Mouse (Mus musculus) G1E (cell line): ENCODE data around the gene Fam92b. TPM values are rescaled to one million over a fixed set of nuclear protein-coding genes. Genes with fewer than 3 reads are reported as not detected.

Experiments used
- ATAC-seq: 2 replicates; pipeline ENCODE4 v1.8.0; 2016; ENCODE audit warnings: mild to moderate bottlenecking; ENCODE audit not compliant: insufficient number of reproducible peaks, poor library complexity, low FRiP score, severe bottlenecking; ENCODE audit errors: extremely low read depth
- DNase-seq: peaks from one replicate; pipeline ENCODE4 v3.0.0; 2012; ENCODE audit warnings: low spot score
- H3K27me3 ChIP-seq: 2 replicates; pipeline ENCODE4 v1.6.1; 2012; ENCODE audit warnings: mild to moderate bottlenecking, low read length, inconsistent platforms; ENCODE audit not compliant: insufficient read depth
- H3K36me3 ChIP-seq: replicated peaks from 2 replicates; pipeline ENCODE3; 2012; ENCODE audit warnings: mild to moderate bottlenecking, inconsistent platforms
- H3K4me1 ChIP-seq: 2 replicates; pipeline ENCODE4 v1.6.1; 2012; ENCODE audit warnings: low read depth, low read length, inconsistent platforms, mixed read lengths; ENCODE audit not compliant: insufficient read depth
- H3K4me3 ChIP-seq: 2 replicates; pipeline ENCODE4 v1.5.1; 2012; ENCODE audit warnings: low read depth, mild to moderate bottlenecking, inconsistent platforms, low read length, moderate library complexity, mixed read lengths
- H3K9me3 ChIP-seq: replicated peaks from 2 replicates; pipeline ENCODE4 v1.6.1; 2012; ENCODE audit warnings: inconsistent platforms
- CTCF ChIP-seq: IDR thresholded peaks from 2 replicates; pipeline ENCODE4 v1.5.1; 2012; ENCODE audit warnings: low read depth, low read length, inconsistent platforms, mixed read lengths
- GATA1 ChIP-seq: IDR thresholded peaks from 2 replicates; pipeline ENCODE4 v1.6.1; 2012; ENCODE audit warnings: borderline replicate concordance, low read length, inconsistent platforms, mixed read lengths
- GATA2 ChIP-seq: IDR thresholded peaks from 2 replicates; pipeline ENCODE4 v1.6.1; 2012; ENCODE audit warnings: low read depth, low read length, inconsistent platforms, borderline replicate concordance
- POLR2AphosphoS5 ChIP-seq: IDR thresholded peaks from 2 replicates; pipeline ENCODE4 v1.6.1; 2012; ENCODE audit warnings: low read depth, low read length, inconsistent platforms; ENCODE audit not compliant: insufficient replicate concordance
- TAL1 ChIP-seq: conservative IDR thresholded peaks from 2 replicates; pipeline ENCODE4 v1.6.1; 2012; ENCODE audit warnings: low read depth, low read length, inconsistent platforms, mixed read lengths
- polyA plus RNA-seq: library from polyadenylated mRNA; stranded (reverse); fragments of >175 nt; gene quantifications from 2 replicates; pipeline ENCODE4 v1.2.3, GENCODE M21; 2012
- total RNA-seq, 2 experiments: library from RNA; stranded (forward) in 1 of 2; stranded (reverse) in 1 of 2; fragments of 200-1000 nt in 1 of 2; fragments of >200 nt in 1 of 2; fragmentation: Nextera tagmentation in 1 of 2; gene quantifications; 2 replicates each; pipeline ENCODE4 v1.2.3; 2014 to 2017

Fam92b gene
- total and polyA plus RNA-seq, 3 experiments, result not detected

DNA sequence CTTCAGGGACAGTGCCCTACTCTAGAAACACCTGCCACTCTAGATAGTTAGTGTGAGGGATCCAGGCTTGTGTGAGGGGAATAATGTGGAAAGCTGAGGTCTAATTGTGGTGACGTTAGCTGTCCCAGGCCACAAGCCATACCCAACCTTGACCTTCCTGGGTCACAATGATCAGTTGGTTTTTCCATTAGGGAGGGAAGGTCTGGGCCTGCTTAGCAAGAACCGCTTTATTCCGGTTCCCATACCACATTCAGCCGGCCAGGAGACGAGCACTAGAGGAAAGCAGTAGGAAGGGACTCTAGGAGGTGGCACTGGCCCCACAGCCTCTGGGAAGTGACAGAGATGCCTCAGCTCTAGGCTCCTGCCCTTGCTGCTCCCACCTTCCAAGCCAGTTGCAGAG, 13.2 kb downstream of the Fam92b start:
- H3K27me3 ChIP-seq, result peaks cover 21% of the 10 kb centered on the region

DNA sequence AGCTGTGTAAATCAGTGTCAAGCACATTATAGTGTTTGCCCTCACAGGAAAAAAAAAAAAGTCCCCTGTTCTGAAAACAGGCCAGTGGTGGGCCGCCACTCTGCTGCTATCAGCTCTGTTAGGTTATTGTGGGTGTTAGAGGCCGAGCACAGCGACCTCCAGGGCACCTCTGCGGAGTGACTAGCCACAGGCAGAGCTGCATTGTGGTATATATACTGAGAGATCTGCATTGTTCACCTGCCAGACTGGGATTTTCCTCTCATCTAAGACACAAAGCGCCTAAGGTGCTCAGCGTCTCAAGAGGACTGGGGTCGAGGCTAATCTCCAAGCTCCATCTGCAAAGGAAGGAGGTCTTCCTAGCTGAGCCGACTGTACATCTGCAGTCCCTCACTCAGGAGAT, 13.9 kb downstream of the Fam92b start:
- no peak overlapping the region for H3K4me3 ChIP-seq
- ATAC-seq (no peak), DNase-seq (no peak)
- H3K4me1 ChIP-seq, result no peaks in the 10 kb centered on the region
- peaks cover 21% of the 10 kb centered on the region for H3K27me3 ChIP-seq
- TF ChIP-seq TAL1 (no peak), GATA2 (no peak), POLR2AphosphoS5 (no peak), GATA1 (no peak), CTCF (no peak)
- no peaks in the 10 kb centered on the region for H3K9me3 ChIP-seq
- no peaks in the 10 kb centered on the region for H3K36me3 ChIP-seq

More for the DNA sequence above, 13.2 kb downstream of the Fam92b start:
- no peaks in the 10 kb centered on the region for H3K9me3 ChIP-seq
- ATAC-seq (no peak), DNase-seq (no peak)
- no peak for TF ChIP-seq CTCF
- no peaks in the 10 kb centered on the region for H3K36me3 ChIP-seq
- no peak overlapping the region for H3K4me3 ChIP-seq
- no peaks in the 10 kb centered on the region for H3K4me1 ChIP-seq

DNA sequence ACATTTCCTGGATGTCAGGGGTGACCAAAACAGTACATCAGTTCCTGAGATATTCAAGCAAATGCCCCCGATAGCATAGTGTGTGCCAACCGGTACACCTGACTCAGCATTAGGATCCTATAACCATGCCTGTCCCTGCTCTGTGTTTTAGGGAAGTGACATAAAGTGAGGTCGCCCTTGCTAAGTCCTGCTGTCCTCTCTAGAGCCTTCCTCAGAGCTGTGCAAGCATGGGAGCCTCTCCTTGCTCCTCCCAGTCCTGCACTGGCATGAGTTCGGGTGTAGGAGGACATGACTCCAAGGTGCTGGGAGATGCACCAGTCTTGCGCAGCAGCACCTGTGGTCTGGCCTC, 14.9 kb downstream of the Fam92b start:
- ATAC-seq, result no peak
- no peaks in the 10 kb centered on the region for H3K36me3 ChIP-seq
- no peaks in the 10 kb centered on the region for H3K9me3 ChIP-seq

DNA sequence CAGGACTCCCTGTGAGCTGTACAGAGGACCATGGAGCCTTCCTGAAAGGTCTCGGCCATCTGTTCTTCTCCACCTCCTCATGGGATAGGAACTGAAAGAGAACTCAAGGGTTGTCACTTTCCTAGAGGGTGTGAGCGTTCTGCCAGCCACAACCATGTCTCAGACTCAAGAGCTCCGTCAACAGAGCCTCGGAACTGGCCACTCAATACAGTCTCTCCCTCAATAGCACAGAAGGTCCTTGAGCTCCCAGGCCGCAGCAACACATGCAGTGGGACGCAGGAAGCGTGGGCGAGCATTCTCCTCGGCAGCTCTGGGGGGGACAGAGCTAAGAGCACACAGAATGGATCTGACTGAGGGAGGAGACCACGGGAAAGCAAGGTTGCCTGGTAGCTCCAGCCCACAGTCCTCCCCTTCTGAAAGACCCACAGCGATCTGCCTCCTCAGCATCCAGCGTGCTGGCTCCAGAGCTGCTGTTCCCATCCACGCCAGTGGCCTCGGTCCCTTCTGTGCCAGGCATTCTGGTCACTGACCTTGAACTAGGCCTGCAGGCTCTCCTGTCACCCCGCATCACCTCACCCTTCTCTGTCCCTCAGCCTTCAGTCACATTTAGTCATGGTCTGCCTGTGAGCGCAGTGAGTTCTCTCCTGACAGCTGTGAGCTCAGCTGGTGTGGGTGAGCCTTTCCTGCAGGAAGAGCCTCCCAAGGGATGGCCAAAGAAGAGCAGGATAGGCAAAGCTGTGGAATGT, 15.4 kb downstream of the Fam92b start:
- ATAC-seq, result no peak
- H3K9me3 ChIP-seq, result no peaks in the 10 kb centered on the region
- no peak for TF ChIP-seq GATA1
- no peak for TF ChIP-seq CTCF
- no peak for TF ChIP-seq GATA2
- no peak for TF ChIP-seq TAL1
- no peak for DNase-seq
- peaks cover 21% of the 10 kb centered on the region for H3K27me3 ChIP-seq
- no peak overlapping the region for H3K4me3 ChIP-seq
- H3K4me1 ChIP-seq, result no peaks in the 10 kb centered on the region
- no peaks in the 10 kb centered on the region for H3K36me3 ChIP-seq

More for the DNA sequence above, 14.9 kb downstream of the Fam92b start:
- H3K4me1 ChIP-seq, result no peaks in the 10 kb centered on the region
- DNase-seq, result no peak
- H3K27me3 ChIP-seq, result peaks cover 21% of the 10 kb centered on the region
- H3K4me3 ChIP-seq, result no peak overlapping the region
- TF ChIP-seq POLR2AphosphoS5 (no peak), GATA1 (no peak), GATA2 (0 out of 2 replicates have a peak, but pooled peaks have one; percentile 9)

DNA sequence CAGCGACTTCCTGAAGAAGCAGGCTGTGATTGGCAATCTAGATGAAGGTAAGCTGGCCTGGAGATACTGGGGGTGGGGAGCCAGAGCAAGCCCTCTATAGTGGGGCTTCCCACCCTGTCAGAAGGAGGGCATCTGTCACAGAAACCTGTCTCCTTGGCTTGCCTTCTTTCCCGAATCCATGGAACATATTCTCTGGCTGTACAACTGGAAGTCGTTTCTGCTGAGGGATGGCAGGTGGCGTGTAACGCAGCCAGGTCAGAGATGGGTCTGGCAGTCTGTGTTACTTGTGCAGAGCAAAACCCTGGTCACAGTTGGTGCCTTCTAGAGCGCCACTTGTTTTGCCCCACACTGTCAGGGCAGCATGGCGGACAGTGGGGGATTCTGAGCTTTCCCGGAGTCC, 16.9 kb downstream of the Fam92b start:
- Histone ChIP-seq H3K4me1 (no peaks in the 10 kb centered on the region), H3K36me3 (no peaks in the 10 kb centered on the region), H3K9me3 (no peaks in the 10 kb centered on the region), H3K27me3 (peaks cover 25% of the 10 kb centered on the region), H3K4me3 (no peak overlapping the region)
- DNase-seq (no peak), ATAC-seq (no peak)
- TF ChIP-seq POLR2AphosphoS5 (no peak), CTCF (no peak), TAL1 (no peak), GATA1 (no peak), GATA2 (no peak)

DNA sequence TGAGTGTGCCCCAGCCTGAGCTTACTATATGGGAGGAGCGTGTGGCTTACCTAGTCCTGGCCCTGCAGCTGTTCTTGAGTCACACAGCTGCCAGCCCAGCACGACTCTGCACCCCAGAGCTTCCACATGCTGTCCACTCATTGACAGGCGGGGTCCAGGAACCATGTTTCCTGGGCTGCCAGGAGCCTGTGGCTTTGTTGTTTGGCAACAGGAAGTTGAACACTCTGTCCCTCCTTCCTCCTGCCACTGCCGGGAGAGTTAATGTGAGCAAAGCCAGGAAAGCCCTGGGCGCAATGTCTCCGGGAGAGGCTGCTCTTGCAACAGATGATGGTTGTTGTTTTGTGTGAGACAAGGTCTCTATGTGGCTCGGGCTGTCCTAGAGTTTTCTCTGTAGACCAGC, 24.6 kb downstream of the Fam92b start:
- H3K27me3 ChIP-seq, result peaks cover 23% of the 10 kb centered on the region
- ATAC-seq (no peak), DNase-seq (no peak)
- no peak overlapping the region for H3K4me3 ChIP-seq
- H3K4me1 ChIP-seq, result no peaks in the 10 kb centered on the region
- no peaks in the 10 kb centered on the region for H3K9me3 ChIP-seq
- no peak for TF ChIP-seq TAL1
- no peak for TF ChIP-seq POLR2AphosphoS5
- no peak for TF ChIP-seq CTCF
- no peak for TF ChIP-seq GATA1
- TF ChIP-seq GATA2, result no peak
- H3K36me3 ChIP-seq, result no peaks in the 10 kb centered on the region
